Mouse (Mus musculus): Measurements from ENCODE around the gene Abhd17c.

- no peak for TF ChIP-seq CTCF (IDR thresholded peaks at IDR 0.05; ENCODE audit: control insufficient read depth, insufficient read depth, insufficient replicate concordance, low read depth, low read length)
- no peak for TF ChIP-seq POLR2A (IDR thresholded peaks at IDR 0.05; ENCODE audit: control insufficient read depth, low read depth, low read length)
Measured at GRCm38 (mm10) chr7:84164419-84164818, 12.7 kb upstream of the Abhd17c start.
